Mouse (Mus musculus): Measurements from ENCODE around the gene Ucn. TPM values are rescaled to one million over a fixed set of nuclear protein-coding genes. Genes with fewer than 3 reads are reported as not detected.

Gene Ucn
- polyA plus RNA-seq, 1 experiment: not detected

DNA sequence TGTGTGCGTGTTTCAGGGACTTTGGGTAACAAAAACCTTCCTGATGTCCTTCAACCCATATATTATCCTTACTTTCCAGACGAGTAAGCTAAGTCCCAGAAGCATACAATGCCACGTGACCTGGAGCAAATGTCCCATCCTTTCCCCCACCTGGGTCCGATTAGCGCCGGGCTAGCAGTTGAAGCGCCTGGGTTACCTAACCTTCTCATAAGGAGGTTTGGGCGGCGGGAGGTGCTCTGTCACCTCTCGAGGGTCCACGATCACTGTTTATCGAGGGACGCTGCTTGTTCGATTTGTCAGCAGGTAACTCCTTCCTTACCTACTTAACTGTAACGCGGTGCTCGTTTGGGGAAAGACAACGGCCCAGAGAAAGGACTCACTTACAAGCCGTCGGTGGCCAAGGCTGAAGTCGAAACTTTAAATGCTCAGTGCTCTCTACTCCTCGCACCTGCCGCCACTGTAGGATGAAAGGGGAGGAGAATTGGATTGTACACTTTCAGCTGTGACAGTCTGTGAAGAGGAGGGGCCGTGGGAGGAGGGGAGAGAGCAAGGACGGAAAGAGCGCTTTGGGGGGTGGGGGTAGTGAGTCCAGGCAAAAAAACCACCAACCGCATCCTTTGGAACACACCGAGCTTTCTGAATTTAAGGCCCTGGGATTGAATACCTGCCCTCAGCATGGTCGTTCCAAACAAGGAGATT lies 44.4 kb downstream of the Ucn start:
- peaks cover 5% of the 10 kb centered on the region for H3K4me1 ChIP-seq (ENCODE audit: control insufficient read depth)
- H3K36me3 ChIP-seq (ENCODE audit: control insufficient read depth): no peaks in the 10 kb centered on the region
- H3K9me3 ChIP-seq (ENCODE audit: control insufficient read depth, low read length): peaks cover 5% of the 10 kb centered on the region; the same call in 1 of the 2 replicates
- no peak for TF ChIP-seq GATA1 (IDR thresholded peaks at IDR 0.05; ENCODE audit: low read length)
- no peak for TF ChIP-seq TAL1 (IDR thresholded peaks at IDR 0.05; ENCODE audit: low read length)
- H3K27me3 ChIP-seq (ENCODE audit: control insufficient read depth): peaks cover 96% of the 10 kb centered on the region
- no peak overlapping the region for H3K4me3 ChIP-seq (replicated peaks)

DNA sequence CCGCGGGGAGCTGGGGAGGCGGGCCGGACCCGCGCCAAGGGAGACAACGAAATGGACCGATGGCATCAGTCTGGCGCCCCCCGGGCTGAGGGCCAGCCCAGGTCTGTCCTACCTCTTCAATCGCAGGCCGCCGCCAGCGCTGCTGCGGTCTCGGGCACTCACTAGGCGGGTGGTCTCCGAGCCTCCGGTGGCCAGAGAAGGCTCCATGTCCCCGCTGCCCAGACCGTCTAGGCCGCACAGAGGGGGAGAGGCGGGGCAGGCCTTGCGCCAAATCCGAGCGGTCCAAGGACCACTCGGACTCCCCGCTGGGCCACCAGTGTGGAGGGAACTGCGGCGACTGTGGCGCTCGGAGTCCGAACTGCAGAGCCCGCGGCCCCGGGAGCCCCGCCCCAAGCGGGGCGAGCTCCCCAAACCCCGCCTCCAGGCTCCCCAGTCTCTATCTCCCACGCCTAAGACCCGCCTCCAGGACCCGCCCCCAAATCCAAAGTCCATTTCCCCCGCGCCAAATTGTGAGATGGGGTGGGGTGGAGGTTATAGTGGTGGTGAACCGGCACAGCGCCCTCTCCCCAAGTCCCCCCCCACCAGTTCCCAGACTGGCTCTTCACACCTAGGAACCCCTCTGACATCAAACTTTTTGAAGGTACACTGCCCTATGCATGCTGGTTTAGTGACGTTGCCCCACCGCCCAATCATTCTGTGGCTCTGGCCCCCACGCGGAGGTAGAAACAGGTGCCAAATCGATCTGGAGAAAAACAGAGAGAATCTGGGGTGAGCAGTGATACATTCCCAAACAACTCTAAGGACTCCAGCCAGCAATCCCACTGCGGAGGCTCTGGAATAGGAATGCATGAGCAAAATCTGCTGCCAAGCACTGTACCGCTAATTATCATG lies 45.2 kb downstream of the Ucn start:
- no peaks in the 10 kb centered on the region for H3K36me3 ChIP-seq (ENCODE audit: control insufficient read depth)
- TF ChIP-seq GATA1 (IDR thresholded peaks at IDR 0.05; ENCODE audit: low read length) (no peak), TAL1 (IDR thresholded peaks at IDR 0.05; ENCODE audit: low read length) (no peak)
- peaks cover 5% of the 10 kb centered on the region; the same call in 1 of the 2 replicates for H3K9me3 ChIP-seq (ENCODE audit: control insufficient read depth, low read length)
- H3K27me3 ChIP-seq (ENCODE audit: control insufficient read depth): peaks cover 98% of the 10 kb centered on the region
- H3K4me1 ChIP-seq (ENCODE audit: control insufficient read depth): peaks cover 5% of the 10 kb centered on the region
- H3K4me3 ChIP-seq (replicated peaks): peak overlapping the region; percentile 24

DNA sequence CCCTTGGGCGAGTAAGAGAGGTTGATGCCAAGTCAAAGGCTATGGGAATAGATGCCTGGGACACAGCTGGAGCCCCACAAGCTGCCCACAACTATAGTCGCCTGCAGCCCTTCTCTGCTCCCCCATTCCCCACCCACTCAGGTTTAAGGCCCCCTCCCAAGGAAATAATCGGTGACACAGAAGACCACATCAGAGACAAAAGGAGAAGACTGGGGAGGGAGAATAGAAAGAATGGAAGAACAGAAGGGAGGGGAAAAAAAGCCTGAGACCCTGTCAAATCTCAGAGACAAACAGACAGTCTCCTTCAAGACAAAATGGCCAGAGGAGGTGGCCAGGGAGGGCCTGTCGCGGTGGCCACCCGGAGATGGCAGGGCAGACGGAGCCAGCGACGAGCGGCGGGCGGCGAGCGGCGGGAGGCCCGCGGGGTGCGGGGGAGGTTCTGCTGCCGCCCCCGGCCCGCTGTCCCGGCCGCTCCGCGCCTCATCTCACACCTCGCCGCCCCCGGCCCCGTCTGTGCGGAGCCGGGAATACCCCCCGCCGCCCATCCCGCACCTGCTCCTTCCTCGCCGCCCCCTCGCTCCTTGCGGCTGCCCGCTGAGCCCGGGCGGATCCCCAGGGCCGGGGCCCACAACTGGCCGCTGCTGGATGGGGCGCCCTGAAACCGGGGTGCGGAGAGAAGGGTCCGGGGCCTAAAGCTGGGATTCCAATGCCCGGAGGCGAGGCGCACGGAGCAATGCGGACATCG lies 46.2 kb downstream of the Ucn start:
- Histone ChIP-seq H3K9me3 (ENCODE audit: control insufficient read depth, low read length) (peaks cover 5% of the 10 kb centered on the region; the same call in 1 of the 2 replicates), H3K4me3 (replicated peaks) (no peak overlapping the region), H3K36me3 (ENCODE audit: control insufficient read depth) (no peaks in the 10 kb centered on the region), H3K4me1 (ENCODE audit: control insufficient read depth) (peaks cover 5% of the 10 kb centered on the region), H3K27me3 (ENCODE audit: control insufficient read depth) (peaks cover 97% of the 10 kb centered on the region)
- no peak for TF ChIP-seq TAL1 (IDR thresholded peaks at IDR 0.05; ENCODE audit: low read length)
- TF ChIP-seq GATA1 (IDR thresholded peaks at IDR 0.05; ENCODE audit: low read length): no peak

Other genes with a start within 250 kb of the Ucn start
- 27.7 and 30.6 TPM in 2 replicates for gene Ost4, start 231.0 kb downstream of the Ucn start, polyA plus RNA-seq (2012)
- gene Emilin1, start 225.4 kb downstream of the Ucn start, polyA plus RNA-seq (2012): 0.50 and 0.81 TPM in 2 replicates
- gene Khk, start 217.4 kb downstream of the Ucn start, polyA plus RNA-seq (2012): 1.8 and 2.6 TPM in 2 replicates
- not detected in 2 replicates for gene Cgref1, start 193.2 kb downstream of the Ucn start, polyA plus RNA-seq (2012)
- gene Preb, start 178.5 kb downstream of the Ucn start, polyA plus RNA-seq (2012): 4.6 and 5.1 TPM in 2 replicates
- gene Tcf23, start 170.2 kb downstream of the Ucn start, polyA plus RNA-seq (2012): not detected in 2 replicates
- 0.81 and 1.6 TPM in 2 replicates for gene Atraid, start 90.5 kb downstream of the Ucn start, polyA plus RNA-seq (2012)
- 0.07 and 0.13 TPM in 2 replicates for gene Slc5a6, start 89.9 kb downstream of the Ucn start, polyA plus RNA-seq (2012)
- 14.6 and 19.9 TPM in 2 replicates for gene Cad, start 84.0 kb downstream of the Ucn start, polyA plus RNA-seq (2012)
- not detected in 2 replicates for gene Dnajc5g, start 32.5 kb downstream of the Ucn start, polyA plus RNA-seq (2012)
- gene Slc30a3, start 30.6 kb downstream of the Ucn start, polyA plus RNA-seq (2012): not detected in 2 replicates
- gene Trim54, start 22.1 kb downstream of the Ucn start, polyA plus RNA-seq (2012): not detected in 2 replicates
- 0.14 and 0.38 TPM in 2 replicates for gene Mpv17, start 15.4 kb upstream of the Ucn start, polyA plus RNA-seq (2012)
- 2.2 and 2.5 TPM in 2 replicates for gene Gm29609, start 41.1 kb upstream of the Ucn start, polyA plus RNA-seq (2012)
- gene Gtf3c2, start 41.3 kb upstream of the Ucn start, polyA plus RNA-seq (2012): 4.0 and 4.9 TPM in 2 replicates
- 2.7 and 2.9 TPM in 2 replicates for gene Snx17, start 54.4 kb upstream of the Ucn start, polyA plus RNA-seq (2012)
- 32.5 and 34.0 TPM in 2 replicates for gene Eif2b4, start 54.6 kb upstream of the Ucn start, polyA plus RNA-seq (2012)
- gene Zfp513, start 63.5 kb upstream of the Ucn start, polyA plus RNA-seq (2012): 2.5 TPM in 2 replicates
- gene Ppm1g, start 81.9 kb upstream of the Ucn start, polyA plus RNA-seq (2012): 31.4 and 40.0 TPM in 2 replicates
- 2.3 and 2.6 TPM in 2 replicates for gene Nrbp1, start 102.0 kb upstream of the Ucn start, polyA plus RNA-seq (2012)
- not detected in 2 replicates for gene Gm9970, start 102.4 kb upstream of the Ucn start, polyA plus RNA-seq (2012)
- 0.06 and 0.14 TPM in 2 replicates for gene Krtcap3, start 112.9 kb upstream of the Ucn start, polyA plus RNA-seq (2012)
- 0.30 and 0.43 TPM in 2 replicates for gene Ift172, start 152.3 kb upstream of the Ucn start, polyA plus RNA-seq (2012)
- 0.17 TPM in 1 of 2 replicates, not detected in the other for gene Fndc4, start 157.3 kb upstream of the Ucn start, polyA plus RNA-seq (2012)
- gene Gckr, start 158.6 kb upstream of the Ucn start, polyA plus RNA-seq (2012): not detected in 2 replicates